Mouse (Mus musculus) bone marrow macrophage, adult 2 months (primary cell): Measurements from ENCODE around the gene Slc22a3.

ENCODE experiments used
- CTCF ChIP-seq: IDR thresholded peaks from 2 replicates; pipeline ENCODE4 v1.5.1; 2012; ENCODE audit warnings: low read depth, mild to moderate bottlenecking, low read length, moderate library complexity
- POLR2A ChIP-seq: IDR thresholded peaks from 2 replicates; pipeline ENCODE4 v1.6.1; 2012; ENCODE audit warnings: mild to moderate bottlenecking, low read depth, low read length, borderline replicate concordance

DNA sequence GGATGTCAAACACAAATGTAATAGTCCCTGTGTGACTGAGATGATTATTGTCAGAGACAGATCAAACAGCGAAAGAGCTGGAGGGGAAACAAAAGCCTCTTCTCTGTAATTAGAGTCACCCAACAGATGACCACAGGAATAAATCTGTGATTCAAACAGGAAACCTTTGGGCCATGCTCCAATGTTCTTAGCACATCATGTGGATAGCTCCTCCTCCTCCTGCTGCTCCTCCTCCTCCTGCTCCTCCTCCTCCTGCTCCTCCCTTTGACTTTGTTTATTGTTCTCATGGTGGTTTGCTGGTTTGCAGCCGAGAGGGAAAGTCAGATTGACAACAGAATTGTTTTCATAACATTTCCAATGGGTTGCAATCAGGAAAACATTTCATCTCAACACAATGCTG, 28.1 kb downstream of the Slc22a3 start:
- TF ChIP-seq CTCF = no peak
- no peak for TF ChIP-seq POLR2A
